Mouse (Mus musculus) neural tube, embryonic 12.5 days (tissue): Measurements from ENCODE around the gene Ldha. TPM values are rescaled to one million over a fixed set of nuclear protein-coding genes. Genes with fewer than 3 reads are reported as not detected.
A peak's percentile ranks its signal among the peaks of the same experiment; 100 is the strongest.

Source experiments
- ATAC-seq: fragments of 200-750 bp; cut with Nextera tagmentation; 2 replicates; pipeline ENCODE4 v1.8.0; 2017; ENCODE audit warnings: low read depth, mild to moderate bottlenecking, moderate TSS enrichment, moderate library complexity; ENCODE audit not compliant: low FRiP score
- H3K27ac ChIP-seq: fragments of 300-500 bp; sonication (generic); 2 replicates; pipeline ENCODE4 v1.5.1; 2016
- H3K27me3 ChIP-seq: fragments of 300-500 bp; sonication (generic); replicated peaks from 2 replicates; pipeline ENCODE4 v1.6.1; 2016; ENCODE audit warnings: mild to moderate bottlenecking
- H3K36me3 ChIP-seq: fragments of 300-500 bp; sonication (generic); 2 replicates; pipeline ENCODE4 v1.6.1; 2016; ENCODE audit warnings: mild to moderate bottlenecking
- H3K4me1 ChIP-seq: fragments of 300-500 bp; sonication (generic); 2 replicates; pipeline ENCODE4 v1.6.1; 2016
- H3K4me2 ChIP-seq: fragments of 300-500 bp; sonication (generic); replicated peaks from 2 replicates; pipeline ENCODE4 v1.6.1; 2016; ENCODE audit warnings: mild to moderate bottlenecking
- H3K4me3 ChIP-seq: fragments of 300-500 bp; sonication (generic); 2 replicates; pipeline ENCODE4 v1.5.1; 2016
- H3K9ac ChIP-seq: fragments of 300-500 bp; sonication (generic); 2 replicates; pipeline ENCODE4 v1.6.1; 2016; ENCODE audit warnings: mild to moderate bottlenecking
- H3K9me3 ChIP-seq: fragments of 300-500 bp; sonication (generic); 2 replicates; pipeline ENCODE4 v1.6.1; 2016; ENCODE audit warnings: mild to moderate bottlenecking
- WGBS: fragments of 180-500 bp; shearing (Covaris S2); methylation state at CpG from one replicate; pipeline ENCODE4 v1.1.7; 2016; 5-methylcytosine and 5-hydroxymethylcytosine counted together
- polyA plus RNA-seq: library from polyadenylated mRNA; unstranded; fragments of >200 nt; fragmentation: Nextera tagmentation; extraction: Ambion mirVana; gene quantifications from 2 replicates; pipeline ENCODE4 v1.2.1, GENCODE M21; 2016

Gene Ldha
- polyA plus RNA-seq, 1 experiment from 2014 or later, result 847 TPM

GRCm38 (mm10) chr7:46839861-46840260, 1.4 kb upstream of the Ldha start:
- 81% methylated on average over 5 of the region's 5 CpGs for WGBS

GRCm38 (mm10) chr7:46840326-46840725, 949 bp upstream of the Ldha start:
- no peak overlapping the region for H3K4me3 ChIP-seq
- H3K9me3 ChIP-seq, result no peaks in the 10 kb centered on the region
- ATAC-seq, result no peak
- H3K27me3 ChIP-seq, result peaks cover 3% of the 10 kb centered on the region; the same call in 1 of the 2 replicates
- H3K27ac ChIP-seq, result no peak overlapping the region
- no peak overlapping the region for H3K4me2 ChIP-seq
- H3K4me1 ChIP-seq, result peaks cover 22% of the 10 kb centered on the region
- no peaks in the 10 kb centered on the region for H3K36me3 ChIP-seq
- WGBS, result 68% methylated on average over 4 of the region's 4 CpGs
- no peak overlapping the region for H3K9ac ChIP-seq

More at GRCm38 (mm10) chr7:46839861-46840260, 1.4 kb upstream of the Ldha start:
- Histone ChIP-seq H3K27me3 (peaks cover 3% of the 10 kb centered on the region; the same call in 1 of the 2 replicates), H3K9me3 (no peaks in the 10 kb centered on the region), H3K4me3 (no peak overlapping the region), H3K4me2 (no peak overlapping the region), H3K9ac (no peak overlapping the region), H3K36me3 (no peaks in the 10 kb centered on the region), H3K4me1 (peaks cover 23% of the 10 kb centered on the region), H3K27ac (no peak overlapping the region)
- ATAC-seq, result no peak

GRCm38 (mm10) chr7:46842278-46842677, 1.0 kb downstream of the Ldha start:
- no peaks in the 10 kb centered on the region for H3K36me3 ChIP-seq
- no peak overlapping the region for H3K4me2 ChIP-seq
- H3K27ac ChIP-seq, result no peak overlapping the region
- no peak for ATAC-seq
- peaks cover 24% of the 10 kb centered on the region for H3K4me1 ChIP-seq
- H3K27me3 ChIP-seq, result peaks cover 3% of the 10 kb centered on the region; the same call in 1 of the 2 replicates
- no peak overlapping the region for H3K9ac ChIP-seq
- H3K4me3 ChIP-seq, result no peak overlapping the region
- no peaks in the 10 kb centered on the region for H3K9me3 ChIP-seq
- WGBS, result 30% methylated on average over 5 of the region's 5 CpGs

- Histone ChIP-seq H3K9ac (no peak overlapping the region), H3K36me3 (peaks cover 5% of the 10 kb centered on the region), H3K9me3 (no peaks in the 10 kb centered on the region), H3K27me3 (peaks cover 3% of the 10 kb centered on the region; the same call in 1 of the 2 replicates), H3K4me1 (peaks cover 18% of the 10 kb centered on the region), H3K4me2 (no peak overlapping the region), H3K27ac (no peak overlapping the region), H3K4me3 (no peak overlapping the region)
- no peak for ATAC-seq
- whole genome bisulfite sequencing, result 93% methylated on average over 4 of the region's 4 CpGs
These were observed 2.3 kb downstream of the Ldha start for GRCm38 (mm10) chr7:46843576-46843975.

GRCm38 (mm10) chr7:46845211-46845977, 4.1 kb downstream of the Ldha start:
- Histone ChIP-seq H3K27ac (peak overlapping the region; percentile 46), H3K27me3 (0 out of 2 replicates have a peak, but pooled peaks cover 3% of the 10 kb centered on the region), H3K9ac (peak overlapping the region; percentile 85), H3K4me2 (peak overlapping the region; percentile 94), H3K4me3 (peak overlapping the region; percentile 76), H3K9me3 (no peaks in the 10 kb centered on the region), H3K4me1 (peaks cover 10% of the 10 kb centered on the region; the same call in 1 of the 2 replicates), H3K36me3 (peaks cover 21% of the 10 kb centered on the region)
- peak; percentile 88 for ATAC-seq
- WGBS, result under 1% methylated on average over 51 of the region's 51 CpGs

GRCm38 (mm10) chr7:46845978-46846485, 4.8 kb downstream of the Ldha start:
- peak overlapping the region; percentile 76 for H3K4me3 ChIP-seq
- under 1% methylated on average over 36 of the region's 36 CpGs for WGBS
- peak overlapping the region; percentile 85 for H3K9ac ChIP-seq
- no peak; the same call in 1 of the 2 replicates for ATAC-seq
- peak overlapping the region; percentile 94 for H3K4me2 ChIP-seq
- no peaks in the 10 kb centered on the region for H3K9me3 ChIP-seq
- peaks cover 10% of the 10 kb centered on the region; the same call in 1 of the 2 replicates for H3K4me1 ChIP-seq
- peak overlapping the region; percentile 46 for H3K27ac ChIP-seq
- peaks cover 22% of the 10 kb centered on the region for H3K36me3 ChIP-seq
- H3K27me3 ChIP-seq, result 0 out of 2 replicates have a peak, but pooled peaks cover 3% of the 10 kb centered on the region

DNA sequence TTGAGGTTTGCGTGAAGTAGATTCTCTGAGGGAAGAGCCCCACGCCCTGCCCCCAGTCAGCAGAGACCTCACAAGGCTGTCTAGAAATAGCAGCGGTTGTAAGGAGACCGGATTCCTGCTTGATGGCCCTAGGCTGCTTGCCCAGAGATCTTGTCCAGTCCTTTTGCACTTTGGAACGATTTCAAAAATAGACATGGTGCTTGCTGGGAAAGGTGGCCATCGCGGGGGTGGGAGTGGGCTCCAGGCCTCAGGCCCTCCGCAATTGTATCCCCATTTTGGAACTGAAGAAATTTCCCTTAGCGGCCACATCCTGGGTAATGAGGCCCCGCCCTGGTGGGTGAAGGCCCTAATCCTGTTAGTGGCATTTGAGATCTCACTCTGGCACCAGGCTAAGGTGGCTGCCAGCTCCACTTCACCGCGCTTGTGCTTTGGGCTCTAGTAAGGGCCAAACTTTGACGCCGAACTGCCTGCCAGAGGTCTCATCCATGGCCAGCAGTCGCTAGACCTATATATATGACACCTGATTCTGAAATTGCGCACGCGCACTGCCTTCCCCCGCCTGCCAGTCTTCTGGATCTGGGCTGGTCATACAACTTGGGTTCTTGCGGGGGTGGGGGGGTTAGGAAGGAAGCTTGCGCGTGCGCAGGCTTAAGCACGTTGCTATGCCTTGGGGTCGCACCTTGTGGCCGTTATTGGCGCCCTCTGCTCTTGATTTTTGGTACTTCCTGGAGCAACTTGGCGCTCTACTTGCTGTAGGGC, 5.4 kb downstream of the Ldha start:
- Histone ChIP-seq H3K4me3 (peak overlapping the region; percentile 76), H3K27ac (no peak overlapping the region), H3K9me3 (no peaks in the 10 kb centered on the region), H3K4me2 (peak overlapping the region; percentile 94), H3K36me3 (peaks cover 28% of the 10 kb centered on the region), H3K9ac (peak overlapping the region; percentile 85), H3K27me3 (no peaks in the 10 kb centered on the region), H3K4me1 (peaks cover 10% of the 10 kb centered on the region; the same call in 1 of the 2 replicates)
- WGBS, result 1% methylated on average over 28 of the region's 28 CpGs
- peak; percentile 39 for ATAC-seq

GRCm38 (mm10) chr7:46849287-46849686, 8.0 kb downstream of the Ldha start:
- peaks cover 53% of the 10 kb centered on the region for H3K36me3 ChIP-seq
- 73% methylated on average over 5 of the region's 5 CpGs for WGBS

GRCm38 (mm10) chr7:46851026-46851425, 9.8 kb downstream of the Ldha start:
- Histone ChIP-seq H3K4me2 (no peak overlapping the region), H3K9me3 (no peaks in the 10 kb centered on the region), H3K9ac (no peak overlapping the region), H3K4me1 (peaks cover 8% of the 10 kb centered on the region; the same call in 1 of the 2 replicates), H3K27ac (no peak overlapping the region), H3K36me3 (peaks cover 71% of the 10 kb centered on the region), H3K4me3 (no peak overlapping the region), H3K27me3 (no peaks in the 10 kb centered on the region)
- WGBS, result 52% methylated on average over 7 of the region's 7 CpGs
- ATAC-seq, result no peak

More at GRCm38 (mm10) chr7:46849287-46849686, 8.0 kb downstream of the Ldha start:
- Histone ChIP-seq H3K27ac (no peak overlapping the region), H3K4me3 (no peak overlapping the region), H3K4me2 (no peak overlapping the region), H3K9me3 (no peaks in the 10 kb centered on the region), H3K4me1 (peaks cover 10% of the 10 kb centered on the region; the same call in 1 of the 2 replicates), H3K9ac (no peak overlapping the region), H3K27me3 (no peaks in the 10 kb centered on the region)
- no peak for ATAC-seq

GRCm38 (mm10) chr7:46852666-46853065, 11.4 kb downstream of the Ldha start:
- peaks cover 75% of the 10 kb centered on the region for H3K36me3 ChIP-seq
- ATAC-seq, result no peak
- no peaks in the 10 kb centered on the region for H3K27me3 ChIP-seq
- no peak overlapping the region for H3K27ac ChIP-seq
- no peak overlapping the region for H3K9ac ChIP-seq
- 88% methylated on average over 1 of the region's 1 CpGs for WGBS
- H3K4me3 ChIP-seq, result no peak overlapping the region
- no peaks in the 10 kb centered on the region for H3K9me3 ChIP-seq
- no peak overlapping the region for H3K4me2 ChIP-seq
- no peaks in the 10 kb centered on the region for H3K4me1 ChIP-seq

DNA sequence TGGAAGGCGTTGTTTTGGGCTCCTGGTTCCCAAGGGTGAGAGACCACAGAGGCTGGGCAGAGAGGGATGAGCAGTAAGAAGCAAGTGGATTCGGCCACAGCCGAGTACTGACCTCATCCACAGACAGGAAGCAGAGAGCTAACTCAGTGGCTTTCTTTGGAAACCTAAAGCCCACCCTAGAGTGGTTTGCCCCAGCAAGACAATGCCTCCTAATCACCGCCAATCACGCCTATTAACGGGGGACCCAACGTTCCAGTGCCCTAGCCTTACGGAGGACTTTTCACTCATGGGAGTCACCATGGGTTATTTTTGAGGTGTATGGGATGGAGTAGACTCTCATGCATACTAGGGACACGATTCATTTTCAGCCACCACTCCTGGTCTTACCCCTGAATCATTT, 12.1 kb downstream of the Ldha start:
- H3K36me3 ChIP-seq, result peaks cover 72% of the 10 kb centered on the region
- H3K4me3 ChIP-seq, result no peak overlapping the region
- no peaks in the 10 kb centered on the region for H3K9me3 ChIP-seq
- ATAC-seq, result no peak
- WGBS, result 85% methylated on average over 9 of the region's 9 CpGs
- H3K4me1 ChIP-seq, result no peaks in the 10 kb centered on the region
- H3K4me2 ChIP-seq, result no peak overlapping the region
- no peaks in the 10 kb centered on the region for H3K27me3 ChIP-seq
- H3K9ac ChIP-seq, result no peak overlapping the region
- no peak overlapping the region for H3K27ac ChIP-seq
